Mouse (Mus musculus): ENCODE measurements around the gene Chtf18.

DNA sequence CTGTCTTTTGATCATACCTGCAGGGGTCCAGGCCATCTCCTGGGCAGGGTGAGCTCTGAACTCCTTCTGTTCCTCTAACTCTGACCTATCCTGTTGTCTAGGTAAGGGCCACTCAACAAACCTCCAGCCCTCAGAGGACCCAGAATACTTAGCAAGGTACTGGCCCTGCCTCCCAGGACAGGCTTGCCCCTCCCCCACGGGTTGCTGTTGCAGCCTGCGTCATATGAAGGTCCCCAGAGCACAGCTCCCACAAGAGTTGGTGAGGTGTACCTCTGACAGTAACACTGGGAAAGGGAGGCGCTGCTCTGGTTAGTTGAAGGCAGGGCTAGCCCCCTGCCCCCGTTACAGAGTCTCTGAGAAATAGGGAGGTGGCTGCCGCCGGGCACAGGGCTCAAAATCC is 11.1 kb downstream of the Chtf18 start:
- no peak for TF ChIP-seq CTCF (IDR thresholded peaks at IDR 0.05; ENCODE audit: low read depth, low read length)
- TF ChIP-seq POLR2A (IDR thresholded peaks at IDR 0.05; ENCODE audit: insufficient read depth, low read length), result no peak

Measured in ES-Bruce4 (cell line).